Mouse (Mus musculus) forelimb bud, embryonic 11.5 days (tissue): ENCODE measurements at regions not wholly inside any gene's neighbourhood (a gene's known extent, or its start where the extent isn't known, plus 50 kb on each side); places are given as distances from the start of the nearest gene placed in this dataset.
A peak's percentile ranks its signal among the peaks of the same experiment; 100 is the strongest.
"Not testable (repeated sequence)": the region's sequence is repeated elsewhere in the genome, so short reads cannot be mapped to it uniquely, and the experiment has no call there.

Source experiments
- DNase-seq: peaks from one replicate; pipeline ENCODE4 v3.0.0-alpha.2; 2012; ENCODE audit warnings: low read depth, low spot score

GRCm38 (mm10) chr6:5663433-5664175 is 61.8 kb upstream of the Dync1i1 start:
- DNase-seq, result no peak

- peak; percentile 82 for DNase-seq
Measured at GRCm38 (mm10) chr6:5645150-5645732, 80.2 kb upstream of the Dync1i1 start.

- no peak for DNase-seq
Measured at GRCm38 (mm10) chr6:5634222-5634621, 91.2 kb upstream of the Dync1i1 start.

GRCm38 (mm10) chr6:5633036-5633708 is 92.3 kb upstream of the Dync1i1 start:
- DNase-seq, result peak; percentile 70

- no peak for DNase-seq
Measured at GRCm38 (mm10) chr6:5624085-5624484, 101.4 kb upstream of the Dync1i1 start.

- DNase-seq, result no peak
Measured at GRCm38 (mm10) chr6:5621582-5621981, 103.9 kb upstream of the Dync1i1 start.

- no peak for DNase-seq
Measured at GRCm38 (mm10) chr6:5594011-5594410, 97.9 kb upstream of the Pdk4 start.

GRCm38 (mm10) chr6:5589635-5590034 is 93.5 kb upstream of the Pdk4 start:
- peak; percentile 85 for DNase-seq

- DNase-seq, result no peak
Measured at GRCm38 (mm10) chr6:5582923-5583525, 86.9 kb upstream of the Pdk4 start.

GRCm38 (mm10) chr6:5576891-5577290 is 80.8 kb upstream of the Pdk4 start:
- not testable (repeated sequence) for DNase-seq

- no peak for DNase-seq
Measured at GRCm38 (mm10) chr6:5566582-5566981, 70.5 kb upstream of the Pdk4 start.

- DNase-seq, result no peak
Measured at GRCm38 (mm10) chr6:5565049-5565448, 68.9 kb upstream of the Pdk4 start.

- DNase-seq, result no peak
Measured at GRCm38 (mm10) chr6:5553703-5554394, 57.7 kb upstream of the Pdk4 start.

GRCm38 (mm10) chr6:5550067-5550466 is 54.0 kb upstream of the Pdk4 start:
- DNase-seq, result no peak
